In genomic region chr15:96315664-96316063, GRCm38 (mm10) we compare ENCODE assay signal across 16 mouse cellular contexts. TPM values are rescaled to one million over a fixed set of nuclear protein-coding genes. Genes with fewer than 3 reads are reported as not detected.
DNase-seq lines count a peak whose midpoint lies in the region; ATAC-seq and TF ChIP-seq lines count a peak whose summit lies in the region.
"Had no signal": no experiment of that assay in that cellular context is flagged by ENCODE, and none has a peak within 500 bp of the region (broad histone marks: within the 10 kb centered on the region; RNA-seq: fewer than 3 reads in every experiment).

No protein-coding gene starts in this region.

- no peak overlapping the region for H3K27ac ChIP-seq in liver, adult 2 months (replicated peaks; ENCODE audit: insufficient read depth, low read depth, low read length)
- peak overlapping the region; percentile 17; the same call in 1 of the 2 replicates for H3K27ac ChIP-seq in heart, postnatal 0 days (ENCODE audit: low read depth)
- H3K27ac ChIP-seq: embryonic facial prominence, embryonic 13.5 days; hindbrain, embryonic 10.5 days; midbrain, embryonic 15.5 days had no signal

- no peaks in the 10 kb centered on the region for H3K9me3 ChIP-seq in heart, postnatal 0 days (replicated peaks; ENCODE audit: control insufficient read depth, low read length)
- no peaks in the 10 kb centered on the region for H3K9me3 ChIP-seq in megakaryocyte, embryonic 14.5 days
- H3K9me3 ChIP-seq: embryonic facial prominence, embryonic 13.5 days; hindbrain, embryonic 10.5 days; midbrain, embryonic 15.5 days had no signal

- no peak overlapping the region for H3K9ac ChIP-seq in liver, adult 2 months (ENCODE audit: low read depth, low read length)
- no peak overlapping the region for H3K9ac ChIP-seq in heart, postnatal 0 days (replicated peaks; ENCODE audit: low read depth, low read length)
- H3K9ac ChIP-seq: embryonic facial prominence, embryonic 13.5 days; midbrain, embryonic 15.5 days had no signal

- peaks cover 16% of the 10 kb centered on the region; the same call in 1 of the 2 replicates for H3K79me2 ChIP-seq in liver, adult 2 months (ENCODE audit: control insufficient read depth, insufficient read depth, low read length)

- ATAC-seq in heart, postnatal 0 days (ENCODE audit: insufficient read depth, low read depth), result peak; percentile 55; the same call in 1 of the 2 replicates
- ATAC-seq in erythroid progenitor cell, adult 5-6 weeks (replicated peaks; ENCODE audit: low FRiP score, poor library complexity, severe bottlenecking), result no peak
- ATAC-seq: midbrain, embryonic 15.5 days; Patski had no signal

- TF ChIP-seq CTCF in liver, adult 2 months (IDR thresholded peaks at IDR 0.05; ENCODE audit: low read depth, low read length), result no peak
- TF ChIP-seq CTCF in heart, postnatal 0 days (IDR thresholded peaks at IDR 0.05; ENCODE audit: low read depth), result no peak

- H3K4me3 ChIP-seq in liver, adult 2 months (ENCODE audit: insufficient read depth, low read depth, low read length), result no peak overlapping the region
- no peak overlapping the region for H3K4me3 ChIP-seq in heart, postnatal 0 days (ENCODE audit: low read depth, low read length)
- peak overlapping the region; percentile 78 for H3K4me3 ChIP-seq in megakaryocyte, embryonic 14.5 days (replicated peaks)
- H3K4me3 ChIP-seq: embryonic facial prominence, embryonic 13.5 days; hindbrain, embryonic 10.5 days; midbrain, embryonic 15.5 days had no signal

- no peaks in the 10 kb centered on the region for H3K36me3 ChIP-seq in liver, adult 2 months (ENCODE audit: control insufficient read depth, insufficient read depth, low read length)
- peaks cover 17% of the 10 kb centered on the region for H3K36me3 ChIP-seq in heart, postnatal 0 days (replicated peaks; ENCODE audit: control insufficient read depth, insufficient read depth, low read length)
- H3K36me3 ChIP-seq in megakaryocyte, embryonic 14.5 days (replicated peaks; ENCODE audit: low read length), result peaks cover 46% of the 10 kb centered on the region
- H3K36me3 ChIP-seq: midbrain, embryonic 15.5 days had no signal

- no peak overlapping the region for H3K4me2 ChIP-seq in heart, postnatal 0 days (ENCODE audit: low read depth, low read length)
- H3K4me2 ChIP-seq: embryonic facial prominence, embryonic 13.5 days; liver, embryonic 11.5 days; midbrain, embryonic 15.5 days had no signal

- intact Hi-C loops in left cerebral cortex, postnatal 25 days (cut with DNase I), result no loop called here

- WGBS in liver, adult 2 months, result 6% methylated on average over 1 of the region's 1 CpGs
- WGBS in heart, postnatal 0 days, result 0% methylated on average over 1 of the region's 1 CpGs

- no peaks in the 10 kb centered on the region for H3K4me1 ChIP-seq in liver, adult 2 months (ENCODE audit: control insufficient read depth, insufficient read depth, low read length)
- H3K4me1 ChIP-seq in heart, postnatal 0 days (ENCODE audit: control insufficient read depth, insufficient read depth), result peaks cover 7% of the 10 kb centered on the region; the same call in 1 of the 2 replicates
- peaks cover 52% of the 10 kb centered on the region for H3K4me1 ChIP-seq in megakaryocyte, embryonic 14.5 days
- H3K4me1 ChIP-seq: embryonic facial prominence, embryonic 13.5 days; hindbrain, embryonic 10.5 days had no signal

- DNase-seq in cerebellum, postnatal 14 days, result peak; percentile 26 to 31
- no peak for DNase-seq in cerebellum, postnatal 4 days (ENCODE audit: low spot score in 2 of 2)
- DNase-seq in liver, adult 2 months (ENCODE audit: extremely low read depth, low read depth, low spot score), result peak; percentile 35
- no peak for DNase-seq in liver
- DNase-seq in heart, postnatal 0 days (ENCODE audit: low spot score), result peak; percentile 31
- no peak for DNase-seq in left cerebral cortex, postnatal 25 days (ENCODE audit: low spot score in 2 of 2)
- DNase-seq: adrenal gland, adult 8-10 months; cerebellum, adult 18-20 months; kidney, adult 9 months had no signal

- no peak for TF ChIP-seq POLR2A in liver, adult 2 months (IDR thresholded peaks at IDR 0.05; ENCODE audit: extremely low read depth, insufficient read depth, low read length)

- H3K27me3 ChIP-seq in liver, adult 2 months (ENCODE audit: control insufficient read depth, insufficient read depth, low read length), result no peaks in the 10 kb centered on the region
- no peaks in the 10 kb centered on the region for H3K27me3 ChIP-seq in heart, postnatal 0 days (ENCODE audit: control insufficient read depth, insufficient read depth, low read length)
- no peaks in the 10 kb centered on the region for H3K27me3 ChIP-seq in megakaryocyte, embryonic 14.5 days (replicated peaks)
- H3K27me3 ChIP-seq: embryonic facial prominence, embryonic 13.5 days; midbrain, embryonic 15.5 days; Patski had no signal

- no peak for TF ChIP-seq EP300 in heart, postnatal 0 days (IDR thresholded peaks at IDR 0.05; ENCODE audit: low read depth)

RNA-seq across cellular contexts. Expression of gene Arid2, which starts 28.3 kb away (rescaled TPM):
- total RNA-seq in liver, adult 2 months (2014; rRNA removed), result 10.4 and 12.6 TPM in 2 replicates
- 4.1 and 4.8 TPM in 2 replicates for polyA plus RNA-seq in liver, adult 2 months (2012; rRNA removed)
- total RNA-seq in heart, postnatal 0 days (2014; rRNA removed; ENCODE audit: low replicate concordance), result 28.4 and 39.8 TPM in 2 replicates
- 8.2 and 8.7 TPM in 2 replicates for polyA plus RNA-seq in heart, postnatal 0 days (2015; fragmentation: Nextera tagmentation; extraction: Ambion mirVana)
- 4.4 and 5.9 TPM in 2 replicates for polyA plus RNA-seq in megakaryocyte, embryonic 14.5 days (2012; ENCODE audit: insufficient read depth, low replicate concordance)
- 81.3 and 89.0 TPM in 2 replicates for total RNA-seq in erythroid progenitor cell, adult 5-6 weeks (2015; ENCODE audit: low replicate concordance)
- 78.7 and 94.4 TPM in 2 replicates for total RNA-seq in erythroid progenitor cell, adult 5-6 weeks (2017; ENCODE audit: low replicate concordance)
- 10 to 100 TPM; 35.3 to 36.0 TPM for total RNA-seq in left cerebral cortex, postnatal 25 days (2021)

Comparison
In these comparisons a context has a peak if more than half of its experiments do, and no peak if none do; other contexts are left out.
1. DNase-seq: peak in cerebellum, postnatal 14 days (2 of 2), liver, adult 2 months (single experiment) and heart, postnatal 0 days (single experiment); none in cerebellum, postnatal 4 days (0 of 2), liver (single experiment) and left cerebral cortex, postnatal 25 days (0 of 2).